In the genomic region with DNA sequence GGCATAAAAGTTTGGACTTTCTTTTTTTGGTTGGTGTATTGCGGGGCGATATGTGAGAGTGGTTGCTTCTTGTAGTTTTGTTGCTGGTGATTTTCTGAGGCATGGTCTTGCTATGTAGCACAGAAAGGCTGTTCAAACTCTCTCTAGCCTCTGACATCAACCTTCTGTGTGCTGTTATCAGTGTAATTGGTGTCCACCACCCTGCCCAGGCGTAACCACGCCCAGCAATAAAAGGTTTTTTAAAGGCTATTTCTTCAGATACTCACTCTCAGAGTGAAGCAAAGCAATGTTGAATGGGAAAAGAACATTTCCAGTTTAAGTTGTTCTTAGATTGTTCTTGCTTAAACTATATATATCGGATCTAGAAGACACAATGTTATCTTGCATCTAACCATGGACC, we compare ENCODE assay signal across 25 mouse cellular contexts.
"Had no signal": no experiment of that assay in that cellular context is flagged by ENCODE, and none has a peak within 500 bp of the region (broad histone marks: within the 10 kb centered on the region; RNA-seq: fewer than 3 reads in every experiment).

No protein-coding gene starts in this region.

- H3K36me3 ChIP-seq: heart, embryonic 10.5 days; heart, embryonic 12.5 days; hindbrain, embryonic 10.5 days; hindbrain, embryonic 12.5 days; kidney, embryonic 15.5 days; limb, embryonic 13.5 days; limb, embryonic 15.5 days; liver, embryonic 12.5 days had no signal

- H3K9ac ChIP-seq: heart, embryonic 12.5 days; hindbrain, embryonic 12.5 days; hindbrain, embryonic 14.5 days; kidney, embryonic 15.5 days; limb, embryonic 13.5 days; limb, embryonic 15.5 days; liver, embryonic 12.5 days had no signal

- H3K27ac ChIP-seq: gastrocnemius, adult 2 months; heart, embryonic 10.5 days; hindbrain, embryonic 10.5 days; hindbrain, embryonic 12.5 days; hindbrain, embryonic 14.5 days; kidney, embryonic 15.5 days; kidney, postnatal 0 days; limb, embryonic 13.5 days; limb, embryonic 15.5 days; liver, embryonic 12.5 days had no signal

- ATAC-seq: hindbrain, embryonic 16.5 days; inflammation-experienced regulatory T-cells, adult 6 months had no signal

- H3K4me3 ChIP-seq: gastrocnemius, adult 2 months; heart, embryonic 10.5 days; heart, embryonic 12.5 days; hindbrain, embryonic 10.5 days; hindbrain, embryonic 12.5 days; kidney, embryonic 15.5 days; limb, embryonic 13.5 days; limb, embryonic 15.5 days; liver, embryonic 12.5 days had no signal

- H3K9me3 ChIP-seq: heart, embryonic 10.5 days; heart, embryonic 12.5 days; hindbrain, embryonic 10.5 days; hindbrain, embryonic 12.5 days; kidney, embryonic 15.5 days; limb, embryonic 13.5 days; limb, embryonic 15.5 days; liver, embryonic 12.5 days had no signal

- H3K4me2 ChIP-seq: heart, embryonic 12.5 days; hindbrain, embryonic 12.5 days; hindbrain, embryonic 14.5 days; kidney, embryonic 15.5 days; limb, embryonic 13.5 days; limb, embryonic 15.5 days; liver, embryonic 12.5 days had no signal

- H3K4me1 ChIP-seq: heart, embryonic 10.5 days; heart, embryonic 12.5 days; hindbrain, embryonic 10.5 days; hindbrain, embryonic 12.5 days; kidney, embryonic 15.5 days; limb, embryonic 13.5 days; limb, embryonic 15.5 days had no signal

- DNase-seq: gastrocnemius, adult 2 months; gastrocnemius, postnatal 10 days; gastrocnemius, postnatal 25 days; heart, postnatal 10 days; heart, postnatal 4 days; kidney, adult 11 months; kidney, adult 2 months; kidney, adult 9 months; kidney, postnatal 14 days; kidney, postnatal 36 days; layer of hippocampus, adult 9-11 months; layer of hippocampus, postnatal 36 days; left cerebral cortex, postnatal 4 days had no signal

- H3K27me3 ChIP-seq: heart, embryonic 12.5 days; hindbrain, embryonic 12.5 days; kidney, embryonic 15.5 days; limb, embryonic 13.5 days; limb, embryonic 15.5 days; liver, embryonic 12.5 days had no signal
